Mouse (Mus musculus): Measurements from ENCODE around the gene Atrnl1. TPM values are rescaled to one million over a fixed set of nuclear protein-coding genes. Genes with fewer than 3 reads are reported as not detected.

Atrnl1 gene
- polyA plus RNA-seq, 1 experiment: 9.0 TPM

GRCm38 (mm10) chr19:57881927-57882326 is 271.1 kb downstream of the Atrnl1 start:
- Histone ChIP-seq H3K27me3 (ENCODE audit: control insufficient read depth, insufficient read depth, low read length) (no peaks in the 10 kb centered on the region), H3K27ac (ENCODE audit: insufficient read depth, low read depth, low read length) (no peak overlapping the region), H3K36me3 (ENCODE audit: control insufficient read depth, insufficient read depth, low read length) (no peaks in the 10 kb centered on the region), H3K4me1 (ENCODE audit: control insufficient read depth, insufficient read depth, insufficient read length, low read length) (peaks cover 5% of the 10 kb centered on the region; the same call in 1 of the 2 replicates), H3K4me3 (ENCODE audit: low read depth, low read length) (no peak overlapping the region)
- no peak for TF ChIP-seq CTCF (IDR thresholded peaks at IDR 0.05; ENCODE audit: extremely low read depth, insufficient read length, insufficient replicate concordance, low read depth, low read length)
- no peak for TF ChIP-seq POLR2A (IDR thresholded peaks at IDR 0.05; ENCODE audit: low read depth, low read length)
- WGBS: 88% methylated on average over 7 of the region's 7 CpGs

GRCm38 (mm10) chr19:57888871-57889270 is 278.0 kb downstream of the Atrnl1 start:
- Histone ChIP-seq H3K36me3 (ENCODE audit: control insufficient read depth, insufficient read depth, low read length) (no peaks in the 10 kb centered on the region), H3K27ac (ENCODE audit: insufficient read depth, low read depth, low read length) (no peak overlapping the region), H3K4me1 (ENCODE audit: control insufficient read depth, insufficient read depth, insufficient read length, low read length) (peaks cover 3% of the 10 kb centered on the region; the same call in 1 of the 2 replicates), H3K27me3 (ENCODE audit: control insufficient read depth, insufficient read depth, low read length) (no peaks in the 10 kb centered on the region), H3K4me3 (ENCODE audit: low read depth, low read length) (no peak overlapping the region)
- 95% methylated on average over 8 of the region's 8 CpGs for WGBS
- no peak for TF ChIP-seq POLR2A (IDR thresholded peaks at IDR 0.05; ENCODE audit: low read depth, low read length)
- no peak for TF ChIP-seq CTCF (IDR thresholded peaks at IDR 0.05; ENCODE audit: extremely low read depth, insufficient read length, insufficient replicate concordance, low read depth, low read length)

GRCm38 (mm10) chr19:57889741-57890140 is 278.9 kb downstream of the Atrnl1 start:
- no peak for TF ChIP-seq POLR2A (IDR thresholded peaks at IDR 0.05; ENCODE audit: low read depth, low read length)
- TF ChIP-seq CTCF (IDR thresholded peaks at IDR 0.05; ENCODE audit: extremely low read depth, insufficient read length, insufficient replicate concordance, low read depth, low read length): no peak
- Histone ChIP-seq H3K36me3 (ENCODE audit: control insufficient read depth, insufficient read depth, low read length) (no peaks in the 10 kb centered on the region), H3K27me3 (ENCODE audit: control insufficient read depth, insufficient read depth, low read length) (no peaks in the 10 kb centered on the region), H3K4me1 (ENCODE audit: control insufficient read depth, insufficient read depth, insufficient read length, low read length) (peaks cover 3% of the 10 kb centered on the region; the same call in 1 of the 2 replicates), H3K4me3 (ENCODE audit: low read depth, low read length) (no peak overlapping the region), H3K27ac (ENCODE audit: insufficient read depth, low read depth, low read length) (no peak overlapping the region)
- WGBS: 47% methylated on average over 3 of the region's 3 CpGs

- TF ChIP-seq POLR2A (IDR thresholded peaks at IDR 0.05; ENCODE audit: low read depth, low read length) (no peak), CTCF (IDR thresholded peaks at IDR 0.05; ENCODE audit: extremely low read depth, insufficient read length, insufficient replicate concordance, low read depth, low read length) (no peak)
- H3K4me3 ChIP-seq (ENCODE audit: low read depth, low read length): no peak overlapping the region
- peaks cover 3% of the 10 kb centered on the region; the same call in 1 of the 2 replicates for H3K4me1 ChIP-seq (ENCODE audit: control insufficient read depth, insufficient read depth, insufficient read length, low read length)
- 75% methylated on average over 3 of the region's 3 CpGs for WGBS
- H3K36me3 ChIP-seq (ENCODE audit: control insufficient read depth, insufficient read depth, low read length): no peaks in the 10 kb centered on the region
- no peak overlapping the region for H3K27ac ChIP-seq (ENCODE audit: insufficient read depth, low read depth, low read length)
- no peaks in the 10 kb centered on the region for H3K27me3 ChIP-seq (ENCODE audit: control insufficient read depth, insufficient read depth, low read length)
Measured at GRCm38 (mm10) chr19:57890954-57891353, 280.1 kb downstream of the Atrnl1 start.

- Histone ChIP-seq H3K4me1 (ENCODE audit: control insufficient read depth, insufficient read depth, insufficient read length, low read length) (peaks cover 3% of the 10 kb centered on the region; the same call in 1 of the 2 replicates), H3K27me3 (ENCODE audit: control insufficient read depth, insufficient read depth, low read length) (no peaks in the 10 kb centered on the region), H3K4me3 (ENCODE audit: low read depth, low read length) (no peak overlapping the region), H3K36me3 (ENCODE audit: control insufficient read depth, insufficient read depth, low read length) (no peaks in the 10 kb centered on the region), H3K27ac (ENCODE audit: insufficient read depth, low read depth, low read length) (no peak overlapping the region)
- WGBS: 77% methylated on average over 1 of the region's 1 CpGs
- TF ChIP-seq POLR2A (IDR thresholded peaks at IDR 0.05; ENCODE audit: low read depth, low read length): no peak
- no peak for TF ChIP-seq CTCF (IDR thresholded peaks at IDR 0.05; ENCODE audit: extremely low read depth, insufficient read length, insufficient replicate concordance, low read depth, low read length)
Measured at GRCm38 (mm10) chr19:57894191-57894590, 283.4 kb downstream of the Atrnl1 start.

GRCm38 (mm10) chr19:57900037-57900436 is 289.2 kb downstream of the Atrnl1 start:
- Histone ChIP-seq H3K36me3 (ENCODE audit: control insufficient read depth, insufficient read depth, low read length) (no peaks in the 10 kb centered on the region), H3K27me3 (ENCODE audit: control insufficient read depth, insufficient read depth, low read length) (no peaks in the 10 kb centered on the region), H3K27ac (ENCODE audit: insufficient read depth, low read depth, low read length) (no peak overlapping the region), H3K4me1 (ENCODE audit: control insufficient read depth, insufficient read depth, insufficient read length, low read length) (no peaks in the 10 kb centered on the region), H3K4me3 (ENCODE audit: low read depth, low read length) (no peak overlapping the region)
- WGBS: 81% methylated on average over 1 of the region's 1 CpGs
- TF ChIP-seq POLR2A (IDR thresholded peaks at IDR 0.05; ENCODE audit: low read depth, low read length) (no peak), CTCF (IDR thresholded peaks at IDR 0.05; ENCODE audit: extremely low read depth, insufficient read length, insufficient replicate concordance, low read depth, low read length) (no peak)

- 63% methylated on average over 6 of the region's 6 CpGs for WGBS
- Histone ChIP-seq H3K27me3 (ENCODE audit: control insufficient read depth, insufficient read depth, low read length) (no peaks in the 10 kb centered on the region), H3K4me1 (ENCODE audit: control insufficient read depth, insufficient read depth, insufficient read length, low read length) (no peaks in the 10 kb centered on the region), H3K27ac (ENCODE audit: insufficient read depth, low read depth, low read length) (no peak overlapping the region), H3K4me3 (ENCODE audit: low read depth, low read length) (no peak overlapping the region), H3K36me3 (ENCODE audit: control insufficient read depth, insufficient read depth, low read length) (no peaks in the 10 kb centered on the region)
- TF ChIP-seq POLR2A (IDR thresholded peaks at IDR 0.05; ENCODE audit: low read depth, low read length) (no peak), CTCF (IDR thresholded peaks at IDR 0.05; ENCODE audit: extremely low read depth, insufficient read length, insufficient replicate concordance, low read depth, low read length) (no peak)
Measured at GRCm38 (mm10) chr19:57909466-57909865, 298.6 kb downstream of the Atrnl1 start.

All from small intestine, adult 2 months (tissue).